Mouse (Mus musculus): ENCODE results near the gene Slx4ip. TPM values are rescaled to one million over a fixed set of nuclear protein-coding genes. Genes with fewer than 3 reads are reported as not detected.

Gene Slx4ip
- total RNA-seq, 2 experiments from 2014 or later = 6.2 to 8.3 TPM

- ATAC-seq (replicated peaks; ENCODE audit: poor library complexity) = no peak
Observed at GRCm38 (mm10) chr2:137096981-137097460, 206.0 kb downstream of the Slx4ip start.

- ATAC-seq (replicated peaks; ENCODE audit: poor library complexity) = no peak
Observed at GRCm38 (mm10) chr2:137098269-137099035, 207.4 kb downstream of the Slx4ip start.

GRCm38 (mm10) chr2:137099211-137099734, 208.3 kb downstream of the Slx4ip start:
- no peak for ATAC-seq (replicated peaks; ENCODE audit: poor library complexity)

- ATAC-seq (replicated peaks; ENCODE audit: poor library complexity) = no peak
Observed at GRCm38 (mm10) chr2:137101074-137101473, 210.1 kb downstream of the Slx4ip start.

- ATAC-seq (replicated peaks; ENCODE audit: poor library complexity) = no peak
Observed at GRCm38 (mm10) chr2:137107203-137107602, 216.2 kb downstream of the Slx4ip start.

- no peak for ATAC-seq (replicated peaks; ENCODE audit: poor library complexity)
Observed at GRCm38 (mm10) chr2:137107946-137108345, 216.9 kb downstream of the Slx4ip start.

- no peak for ATAC-seq (replicated peaks; ENCODE audit: poor library complexity)
Observed at GRCm38 (mm10) chr2:137109321-137110213, 218.5 kb downstream of the Slx4ip start.

- no peak for ATAC-seq (replicated peaks; ENCODE audit: poor library complexity)
Observed at GRCm38 (mm10) chr2:137110214-137110898, 219.3 kb downstream of the Slx4ip start.

GRCm38 (mm10) chr2:137113288-137114061, 222.5 kb downstream of the Slx4ip start:
- no peak for ATAC-seq (replicated peaks; ENCODE audit: poor library complexity)

GRCm38 (mm10) chr2:137114248-137115096, 223.5 kb downstream of the Slx4ip start:
- ATAC-seq (replicated peaks; ENCODE audit: poor library complexity) = peak; percentile 69

- peak; percentile 2; the same call in 1 of the 2 replicates for ATAC-seq (replicated peaks; ENCODE audit: poor library complexity)
Observed at GRCm38 (mm10) chr2:137115241-137116024, 224.4 kb downstream of the Slx4ip start.

GRCm38 (mm10) chr2:137116025-137116674, 225.1 kb downstream of the Slx4ip start, which contains the start of gene Jag1:
Jag1 (minus strand) TSS chr2:137116644.
- ATAC-seq (replicated peaks; ENCODE audit: poor library complexity) = no peak

GRCm38 (mm10) chr2:137116675-137117320, 225.8 kb downstream of the Slx4ip start:
- peak; percentile 33 for ATAC-seq (replicated peaks; ENCODE audit: poor library complexity)

- peak; percentile 51 for ATAC-seq (replicated peaks; ENCODE audit: poor library complexity)
Observed at GRCm38 (mm10) chr2:137117321-137117690, 226.3 kb downstream of the Slx4ip start.
